Mouse (Mus musculus): ENCODE results near the gene Rubcnl. TPM values are rescaled to one million over a fixed set of nuclear protein-coding genes. Genes with fewer than 3 reads are reported as not detected.

Gene Rubcnl
- polyA plus RNA-seq, 1 experiment from 2014 or later: 0.73 TPM

GRCm38 (mm10) chr14:75020581-75021253 lies 4.9 kb downstream of the Rubcnl start:
- no peaks in the 10 kb centered on the region for H3K36me3 ChIP-seq
- no peak overlapping the region for H3K9ac ChIP-seq
- no peaks in the 10 kb centered on the region; the same call in 1 of the 2 replicates for H3K27me3 ChIP-seq
- 85% methylated on average over 12 of the region's 12 CpGs for WGBS
- H3K27ac ChIP-seq: no peak overlapping the region
- H3K4me3 ChIP-seq (replicated peaks): no peak overlapping the region
- no peak overlapping the region for H3K4me2 ChIP-seq
- no peak for ATAC-seq (replicated peaks; ENCODE audit: low FRiP score)
- no peaks in the 10 kb centered on the region for H3K9me3 ChIP-seq (replicated peaks)
- peaks cover 5% of the 10 kb centered on the region for H3K4me1 ChIP-seq

GRCm38 (mm10) chr14:75022522-75022921 lies 6.7 kb downstream of the Rubcnl start:
- Histone ChIP-seq H3K27ac (no peak overlapping the region), H3K36me3 (no peaks in the 10 kb centered on the region), H3K9me3 (replicated peaks) (no peaks in the 10 kb centered on the region), H3K27me3 (no peaks in the 10 kb centered on the region), H3K9ac (no peak overlapping the region), H3K4me2 (no peak overlapping the region), H3K4me3 (replicated peaks) (no peak overlapping the region), H3K4me1 (no peaks in the 10 kb centered on the region)
- WGBS: 89% methylated on average over 9 of the region's 9 CpGs
- ATAC-seq (replicated peaks; ENCODE audit: low FRiP score): no peak

GRCm38 (mm10) chr14:75024793-75025710 lies 9.2 kb downstream of the Rubcnl start:
- Histone ChIP-seq H3K27me3 (no peaks in the 10 kb centered on the region), H3K36me3 (no peaks in the 10 kb centered on the region), H3K4me3 (replicated peaks) (no peak overlapping the region), H3K4me1 (no peaks in the 10 kb centered on the region), H3K9ac (no peak overlapping the region), H3K9me3 (replicated peaks) (no peaks in the 10 kb centered on the region), H3K27ac (no peak overlapping the region), H3K4me2 (no peak overlapping the region)
- 68% methylated on average over 8 of the region's 8 CpGs for WGBS
- no peak for ATAC-seq (replicated peaks; ENCODE audit: low FRiP score)

GRCm38 (mm10) chr14:75030764-75031163 lies 14.9 kb downstream of the Rubcnl start:
- H3K9me3 ChIP-seq (replicated peaks): no peaks in the 10 kb centered on the region
- H3K4me1 ChIP-seq: no peaks in the 10 kb centered on the region
- no peaks in the 10 kb centered on the region for H3K27me3 ChIP-seq
- no peaks in the 10 kb centered on the region for H3K36me3 ChIP-seq
- 81% methylated on average over 7 of the region's 7 CpGs for WGBS
- H3K4me3 ChIP-seq (replicated peaks): no peak overlapping the region
- H3K9ac ChIP-seq: no peak overlapping the region
- no peak overlapping the region for H3K4me2 ChIP-seq
- no peak for ATAC-seq (replicated peaks; ENCODE audit: low FRiP score)
- no peak overlapping the region for H3K27ac ChIP-seq

GRCm38 (mm10) chr14:75031999-75032575 lies 16.3 kb downstream of the Rubcnl start:
- WGBS: 78% methylated on average over 9 of the region's 9 CpGs
- ATAC-seq (replicated peaks; ENCODE audit: low FRiP score): no peak
- H3K4me1 ChIP-seq: no peaks in the 10 kb centered on the region

GRCm38 (mm10) chr14:75032742-75033141 lies 16.9 kb downstream of the Rubcnl start:
- no peaks in the 10 kb centered on the region for H3K36me3 ChIP-seq

More at GRCm38 (mm10) chr14:75031999-75032575, 16.3 kb downstream of the Rubcnl start:
- Histone ChIP-seq H3K9ac (no peak overlapping the region), H3K9me3 (replicated peaks) (no peaks in the 10 kb centered on the region), H3K27ac (no peak overlapping the region), H3K36me3 (no peaks in the 10 kb centered on the region), H3K4me3 (replicated peaks) (no peak overlapping the region), H3K4me2 (no peak overlapping the region), H3K27me3 (no peaks in the 10 kb centered on the region)

GRCm38 (mm10) chr14:75034240-75034639 lies 18.4 kb downstream of the Rubcnl start:
- no peak overlapping the region for H3K27ac ChIP-seq
- H3K4me3 ChIP-seq (replicated peaks): no peak overlapping the region
- ATAC-seq (replicated peaks; ENCODE audit: low FRiP score): no peak
- no peaks in the 10 kb centered on the region for H3K9me3 ChIP-seq (replicated peaks)
- 69% methylated on average over 3 of the region's 3 CpGs for WGBS
- H3K36me3 ChIP-seq: no peaks in the 10 kb centered on the region
- no peak overlapping the region for H3K4me2 ChIP-seq
- no peaks in the 10 kb centered on the region for H3K27me3 ChIP-seq
- no peaks in the 10 kb centered on the region for H3K4me1 ChIP-seq
- H3K9ac ChIP-seq: no peak overlapping the region

More at GRCm38 (mm10) chr14:75032742-75033141, 16.9 kb downstream of the Rubcnl start:
- Histone ChIP-seq H3K4me1 (no peaks in the 10 kb centered on the region), H3K27ac (no peak overlapping the region), H3K27me3 (no peaks in the 10 kb centered on the region), H3K4me2 (no peak overlapping the region), H3K4me3 (replicated peaks) (no peak overlapping the region), H3K9ac (no peak overlapping the region), H3K9me3 (replicated peaks) (no peaks in the 10 kb centered on the region)
- ATAC-seq (replicated peaks; ENCODE audit: low FRiP score): no peak
- 84% methylated on average over 4 of the region's 4 CpGs for WGBS

GRCm38 (mm10) chr14:75035431-75035830 lies 19.6 kb downstream of the Rubcnl start:
- Histone ChIP-seq H3K9me3 (replicated peaks) (no peaks in the 10 kb centered on the region), H3K36me3 (no peaks in the 10 kb centered on the region), H3K4me1 (no peaks in the 10 kb centered on the region), H3K4me3 (replicated peaks) (no peak overlapping the region), H3K27ac (no peak overlapping the region), H3K9ac (no peak overlapping the region), H3K4me2 (no peak overlapping the region), H3K27me3 (no peaks in the 10 kb centered on the region)
- no peak for ATAC-seq (replicated peaks; ENCODE audit: low FRiP score)
- WGBS: 69% methylated on average over 11 of the region's 11 CpGs

GRCm38 (mm10) chr14:75045184-75045583 lies 29.4 kb downstream of the Rubcnl start:
- Histone ChIP-seq H3K4me2 (no peak overlapping the region), H3K9me3 (replicated peaks) (no peaks in the 10 kb centered on the region), H3K36me3 (no peaks in the 10 kb centered on the region), H3K27ac (no peak overlapping the region), H3K27me3 (no peaks in the 10 kb centered on the region), H3K9ac (no peak overlapping the region), H3K4me3 (replicated peaks) (no peak overlapping the region), H3K4me1 (no peaks in the 10 kb centered on the region)
- no peak for ATAC-seq (replicated peaks; ENCODE audit: low FRiP score)
- 60% methylated on average over 7 of the region's 7 CpGs for WGBS

- no peak for ATAC-seq (replicated peaks; ENCODE audit: low FRiP score)
- H3K4me3 ChIP-seq (replicated peaks): no peak overlapping the region
- H3K4me1 ChIP-seq: peaks cover 12% of the 10 kb centered on the region
- H3K9me3 ChIP-seq (replicated peaks): no peaks in the 10 kb centered on the region
- WGBS: 67% methylated on average over 8 of the region's 8 CpGs
- no peak overlapping the region for H3K4me2 ChIP-seq
- no peak overlapping the region for H3K9ac ChIP-seq
- H3K27ac ChIP-seq: no peak overlapping the region
- no peaks in the 10 kb centered on the region for H3K36me3 ChIP-seq
- no peaks in the 10 kb centered on the region for H3K27me3 ChIP-seq
Measured at GRCm38 (mm10) chr14:75052451-75052850, 36.6 kb downstream of the Rubcnl start.

GRCm38 (mm10) chr14:75054455-75055343 lies 38.9 kb downstream of the Rubcnl start:
- H3K27ac ChIP-seq: 0 out of 2 replicates have a peak overlapping the region, but pooled peaks have one; percentile 20
- H3K27me3 ChIP-seq: no peaks in the 10 kb centered on the region
- H3K9ac ChIP-seq: no peak overlapping the region
- H3K9me3 ChIP-seq (replicated peaks): no peaks in the 10 kb centered on the region
- H3K4me3 ChIP-seq (replicated peaks): no peak overlapping the region
- no peaks in the 10 kb centered on the region for H3K36me3 ChIP-seq
- peaks cover 12% of the 10 kb centered on the region for H3K4me1 ChIP-seq
- no peak overlapping the region for H3K4me2 ChIP-seq
- ATAC-seq (replicated peaks; ENCODE audit: low FRiP score): peak; percentile 64
- WGBS: 47% methylated on average over 14 of the region's 14 CpGs
